Mouse (Mus musculus) megakaryocyte, adult 5-6 weeks (primary cell): Measurements from ENCODE around the gene Bms1. TPM values are rescaled to one million over a fixed set of nuclear protein-coding genes. Genes with fewer than 3 reads are reported as not detected.

Source experiments
- ATAC-seq: 2 replicates; pipeline ENCODE4 v1.8.0; 2016; ENCODE audit warnings: mild to moderate bottlenecking, inconsistent platforms; ENCODE audit not compliant: poor library complexity, severe bottlenecking
- total RNA-seq, 2 experiments: library from RNA; stranded (forward) in 1 of 2; stranded (reverse) in 1 of 2; fragments of 153-499, 151-499 nt in 1 of 2; fragments of 221-1000, 200-1000 nt in 1 of 2; gene quantifications; 2 replicates each; pipeline versions ENCODE4 v1.2.3 to v1.2.4; 2015 to 2017

Bms1 gene
- total RNA-seq (2015) (20.4 and 23.3 TPM in 2 replicates), total RNA-seq (2017) (53.9 and 57.7 TPM in 2 replicates)

GRCm38 (mm10) chr6:118419050-118419920 is at the start of gene Bms1:
Gene Bms1 (minus strand): TSS chr6:118419474.
- peak; percentile 94 for ATAC-seq

- ATAC-seq = no peak
Observed at GRCm38 (mm10) chr6:118462069-118462705, 42.9 kb upstream of the Bms1 start.

GRCm38 (mm10) chr6:118457726-118458125 is 38.5 kb upstream of the Bms1 start:
- no peak for ATAC-seq

GRCm38 (mm10) chr6:118455042-118455631 is 35.9 kb upstream of the Bms1 start, which contains the start of gene Zfp248:
Gene Zfp248 (minus strand): TSS chr6:118455528.
- peak; percentile 98 for ATAC-seq

- no peak for ATAC-seq
Observed at GRCm38 (mm10) chr6:118454452-118454851, 35.2 kb upstream of the Bms1 start.

- no peak for ATAC-seq
Observed at GRCm38 (mm10) chr6:118431502-118431901, 12.2 kb upstream of the Bms1 start.

- no peak for ATAC-seq
Observed at GRCm38 (mm10) chr6:118426666-118427065, 7.4 kb upstream of the Bms1 start.

- ATAC-seq = no peak
Observed at GRCm38 (mm10) chr6:118410428-118410827, 8.8 kb downstream of the Bms1 start.

GRCm38 (mm10) chr6:118408510-118408909 is 10.8 kb downstream of the Bms1 start:
- no peak for ATAC-seq

- ATAC-seq = no peak
Observed at GRCm38 (mm10) chr6:118406421-118406820, 12.9 kb downstream of the Bms1 start.

- no peak for ATAC-seq
Observed at GRCm38 (mm10) chr6:118390746-118391145, 28.5 kb downstream of the Bms1 start.

GRCm38 (mm10) chr6:118385962-118386361 is 33.3 kb downstream of the Bms1 start:
- no peak for ATAC-seq

GRCm38 (mm10) chr6:118381234-118381633 is 38.0 kb downstream of the Bms1 start:
- ATAC-seq = peak; percentile 49; the same call in 1 of the 2 replicates

GRCm38 (mm10) chr6:118380630-118381029 is 38.6 kb downstream of the Bms1 start:
- no peak for ATAC-seq

GRCm38 (mm10) chr6:118379451-118380167 is 39.7 kb downstream of the Bms1 start:
- peak; percentile 48 for ATAC-seq

GRCm38 (mm10) chr6:118377611-118378010 is 41.7 kb downstream of the Bms1 start:
- ATAC-seq = no peak

- no peak for ATAC-seq
Observed at GRCm38 (mm10) chr6:118376023-118376422, 43.3 kb downstream of the Bms1 start.

- ATAC-seq = no peak
Observed at GRCm38 (mm10) chr6:118375457-118375856, 43.8 kb downstream of the Bms1 start.

- ATAC-seq = no peak
Observed at GRCm38 (mm10) chr6:118375026-118375425, 44.2 kb downstream of the Bms1 start.

GRCm38 (mm10) chr6:118373294-118373693 is 46.0 kb downstream of the Bms1 start:
- ATAC-seq = no peak; the same call in 1 of the 2 replicates

- ATAC-seq = no peak
Observed at GRCm38 (mm10) chr6:118372794-118373193, 46.5 kb downstream of the Bms1 start.
